Mouse (Mus musculus) megakaryocyte, embryonic 14.5 days (primary cell): ENCODE results near the gene Mrpl4.
"Not testable (repeated sequence)": the region's sequence is repeated elsewhere in the genome, so short reads cannot be mapped to it uniquely, and the experiment has no call there.

Source experiments
- FLI1 ChIP-seq: IDR thresholded peaks from 2 replicates; pipeline ENCODE4 v1.6.1; 2012; ENCODE audit warnings: low read length, inconsistent platforms, mixed read lengths
- GATA1 ChIP-seq: IDR thresholded peaks from 3 replicates; pipeline ENCODE4 v1.6.1; 2012; ENCODE audit warnings: mixed read lengths, low read length, inconsistent platforms, borderline replicate concordance

- TF ChIP-seq GATA1, FLI1: not testable (repeated sequence)
Observed at GRCm38 (mm10) chr9:21010939-21011541, 8.5 kb downstream of the Mrpl4 start.
